Mouse (Mus musculus) urinary bladder, adult 2 months (tissue): ENCODE data around the gene Ak7. TPM values are rescaled to one million over a fixed set of nuclear protein-coding genes. Genes with fewer than 3 reads are reported as not detected.

ENCODE experiments used
- DNase-seq: peaks from one replicate; pipeline ENCODE4 v3.0.0; 2022; ENCODE audit warnings: low spot score
- polyA plus RNA-seq: library from polyadenylated mRNA; depleted of rRNA; stranded (reverse); fragments of >200 nt; gene quantifications from 2 replicates; pipeline ENCODE4 v1.2.3, GENCODE M21; 2012; rRNA removed

The Ak7 gene
- polyA plus RNA-seq, 1 experiment, result 0.11 TPM

DNA sequence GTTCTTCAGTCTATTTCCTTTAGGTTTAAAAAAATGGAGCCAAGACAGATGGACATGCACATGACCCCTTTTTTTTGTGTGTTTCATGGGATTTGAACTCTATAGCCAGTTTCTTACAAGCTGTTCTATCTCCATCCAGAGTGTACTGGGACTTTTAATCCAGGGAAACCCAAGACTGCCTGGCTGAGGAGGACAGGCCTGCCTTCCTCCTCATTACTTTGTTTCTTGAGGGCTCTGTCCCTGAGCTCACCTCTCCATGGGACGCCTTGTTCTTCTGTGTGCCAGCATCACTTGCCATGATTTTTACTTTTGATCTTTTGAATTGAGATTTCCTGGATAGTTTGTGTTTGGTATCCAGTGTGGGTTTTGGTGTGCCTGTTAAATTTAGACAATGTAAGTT is 80.3 kb downstream of the Ak7 start:
- no peak for DNase-seq

DNA sequence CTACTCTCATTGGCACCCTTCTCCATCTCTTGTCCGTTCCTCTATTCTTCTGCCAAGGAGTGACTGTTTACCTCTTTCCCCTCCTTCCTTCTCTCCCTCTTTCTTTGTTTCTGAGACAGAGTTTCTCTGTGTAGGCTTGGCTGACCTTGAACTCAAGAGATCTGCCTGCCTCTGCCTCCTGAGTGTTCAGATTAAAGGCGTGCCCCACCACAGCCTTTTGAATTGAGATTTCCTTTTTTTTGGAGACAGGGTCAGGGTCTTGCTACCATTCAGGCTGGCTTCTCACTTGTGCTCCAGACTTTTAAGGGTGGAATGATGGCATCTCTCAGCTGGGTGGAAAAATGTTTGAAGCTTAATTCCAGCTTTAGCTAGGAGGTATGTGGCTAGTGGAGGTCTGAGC is 81.8 kb downstream of the Ak7 start:
- no peak for DNase-seq

DNA sequence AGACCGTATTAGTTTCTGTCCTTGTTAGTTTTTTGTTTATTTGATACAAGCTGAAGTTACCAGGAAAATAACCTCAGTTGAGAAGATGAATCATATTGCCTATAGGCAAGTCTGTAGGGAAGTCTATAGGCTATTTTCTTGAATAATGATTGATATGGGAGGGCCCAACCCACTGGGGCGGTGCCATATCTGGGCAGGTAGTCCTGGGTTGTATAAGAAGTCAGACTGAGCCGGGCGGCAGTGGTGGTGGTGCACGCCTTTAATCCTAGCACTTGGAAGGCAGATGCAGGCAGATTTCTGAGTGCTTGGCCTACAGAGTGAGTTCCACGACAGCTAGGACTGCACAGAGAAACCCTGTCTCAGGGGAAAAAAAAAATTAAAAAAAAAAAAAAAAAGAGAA is 84.1 kb downstream of the Ak7 start:
- DNase-seq, result no peak

DNA sequence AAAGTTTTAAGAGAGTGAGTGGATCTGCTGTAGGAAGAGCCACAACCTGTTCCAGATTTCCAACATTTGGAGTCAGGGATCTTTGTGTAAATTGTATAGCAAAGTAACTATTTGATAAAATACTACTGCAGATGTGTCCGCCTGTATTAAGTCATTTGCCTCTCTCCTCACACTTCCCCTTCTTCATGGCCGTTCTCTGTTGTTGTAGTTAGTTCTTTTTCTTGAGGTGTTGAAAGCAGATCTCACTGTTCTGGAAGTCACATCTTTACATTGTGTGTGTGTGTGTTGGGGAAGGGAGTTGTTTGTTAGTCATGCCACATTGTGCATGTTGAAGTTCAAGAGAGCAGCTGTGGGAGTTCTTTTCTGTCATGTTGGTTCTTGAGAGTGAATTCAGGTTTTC is 89.1 kb downstream of the Ak7 start:
- no peak for DNase-seq

DNA sequence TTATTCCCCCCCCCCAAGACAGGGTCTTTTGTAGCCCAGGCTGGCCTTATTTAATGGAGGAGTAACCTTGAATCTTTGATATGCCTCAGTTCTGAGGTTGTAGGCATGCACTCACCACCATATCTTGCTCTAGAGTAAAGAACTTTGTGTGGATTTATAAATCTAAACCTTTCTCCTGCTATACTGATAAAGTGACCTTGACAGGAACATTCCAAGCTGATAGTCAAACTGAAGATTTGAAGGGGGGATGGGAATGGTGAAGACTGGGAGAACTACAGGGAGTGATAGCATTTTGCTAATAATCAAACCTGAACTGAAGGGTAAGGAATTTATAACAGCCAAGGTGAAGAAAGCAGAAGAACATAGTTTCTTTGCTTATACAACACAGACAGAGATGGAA is 92.2 kb downstream of the Ak7 start:
- DNase-seq, result no peak

DNA sequence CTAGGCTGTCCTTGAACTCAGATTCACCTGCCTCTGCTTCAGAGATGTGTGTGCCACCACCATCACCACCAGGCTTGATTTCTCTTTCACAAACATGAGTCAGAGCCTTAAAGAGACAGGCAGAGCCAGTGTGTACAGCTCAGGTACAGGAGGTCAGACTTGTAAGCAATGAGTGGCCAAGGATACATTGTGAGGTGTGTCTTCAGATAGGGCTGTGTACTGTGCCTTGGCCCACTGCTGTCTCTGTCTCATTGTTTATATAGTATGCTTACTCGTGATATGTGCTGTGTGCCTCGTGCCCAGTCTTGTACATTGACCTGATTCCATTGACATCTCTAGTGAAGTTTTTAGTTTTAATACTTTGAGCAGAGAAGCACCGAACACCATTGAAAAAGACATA is 100.0 kb downstream of the Ak7 start:
- no peak for DNase-seq

DNA sequence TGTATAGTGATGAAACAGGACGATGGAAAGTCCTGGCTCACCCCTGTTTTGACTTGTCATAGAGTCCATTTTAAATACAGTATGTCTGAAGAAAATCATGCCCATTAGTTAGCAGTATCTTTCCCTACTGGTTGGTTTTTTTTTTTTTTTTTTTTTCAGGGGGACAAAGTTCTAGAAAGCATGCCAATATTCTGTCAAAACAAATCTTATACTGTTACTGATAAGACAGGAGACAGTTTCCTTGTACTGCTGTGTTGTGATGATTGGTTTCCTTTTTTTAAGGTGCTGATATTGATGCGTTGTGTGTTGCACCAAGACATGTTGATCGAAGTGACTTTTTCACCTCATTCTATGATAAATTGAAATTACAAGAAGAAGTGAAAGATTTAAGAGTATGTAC is 100.4 kb downstream of the Ak7 start:
- no peak for DNase-seq

DNA sequence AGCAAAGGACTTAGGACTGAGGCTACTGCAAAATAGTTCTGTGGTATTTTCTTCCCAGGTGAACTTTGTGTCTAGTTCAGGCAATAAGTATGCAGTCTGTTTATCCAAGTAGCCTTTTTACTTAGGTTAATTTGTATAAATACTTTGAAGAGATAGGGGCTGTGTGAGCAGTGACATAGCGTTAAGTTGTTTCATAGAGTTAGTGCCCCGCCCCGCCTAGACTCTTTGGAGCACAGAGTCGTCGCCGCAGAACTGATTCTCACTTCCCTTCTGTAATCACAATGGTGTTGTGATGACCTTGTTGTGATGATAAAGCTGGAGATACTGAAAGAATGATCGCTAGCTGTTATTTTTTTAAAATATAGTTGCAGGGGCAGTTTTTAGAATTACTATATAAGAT is 101.6 kb downstream of the Ak7 start:
- DNase-seq, result no peak

DNA sequence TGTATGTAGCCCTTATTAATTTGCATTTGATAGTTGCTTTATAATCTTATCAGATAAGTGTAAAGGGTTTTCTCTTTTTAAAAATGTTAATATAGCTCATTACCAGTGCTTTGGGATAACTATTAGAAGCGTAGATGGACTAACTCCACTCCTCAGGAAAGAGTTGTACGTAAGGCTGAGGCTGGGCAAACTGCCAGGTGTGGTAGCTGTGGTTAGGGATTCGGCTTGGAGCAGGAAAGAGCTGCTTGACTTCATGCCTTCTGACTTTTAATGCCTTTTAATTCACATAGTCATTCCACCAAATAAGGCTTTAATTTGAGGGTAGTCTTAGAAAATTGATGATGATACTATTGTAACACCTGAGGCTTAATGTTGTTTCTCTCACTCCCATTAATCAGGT is 103.2 kb downstream of the Ak7 start:
- DNase-seq, result no peak

DNA sequence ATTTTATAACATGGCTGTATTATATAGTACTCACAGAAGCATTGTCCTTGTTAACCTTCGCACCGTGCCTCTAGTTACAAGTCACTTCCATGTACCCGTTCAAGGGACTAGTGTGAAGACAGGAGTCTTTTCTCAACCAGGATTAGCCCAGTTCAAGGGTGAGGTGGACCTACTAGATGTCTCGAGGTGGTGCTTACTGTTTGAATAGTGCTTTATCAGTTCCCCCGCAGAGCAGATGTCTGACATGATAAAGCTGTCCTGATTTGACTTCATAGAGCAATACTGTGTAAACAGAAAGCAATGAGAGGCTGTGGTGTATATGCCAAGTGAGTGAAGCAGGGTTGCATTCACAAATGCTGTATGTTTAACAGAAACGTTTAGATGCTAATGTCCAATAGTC is 104.8 kb downstream of the Ak7 start:
- no peak for DNase-seq

DNA sequence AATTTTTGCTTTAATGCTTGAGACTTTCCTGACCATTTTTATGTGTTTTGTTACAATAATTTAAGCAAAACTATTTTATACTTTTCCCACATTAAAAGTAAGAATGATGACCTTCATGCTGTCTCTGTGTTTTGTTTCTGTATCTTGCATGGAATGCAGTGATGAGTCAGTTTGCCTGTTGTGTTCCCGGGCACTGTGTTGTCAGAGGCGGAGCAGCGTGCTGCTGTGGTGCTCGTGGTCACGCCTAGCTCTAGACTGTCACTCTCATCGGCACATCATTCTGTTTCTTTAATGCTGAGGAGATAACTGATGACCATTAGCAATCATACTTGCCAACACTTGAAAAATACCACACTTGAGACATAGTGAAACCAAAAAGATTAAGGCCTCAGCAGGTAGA is 108.2 kb downstream of the Ak7 start:
- no peak for DNase-seq

DNA sequence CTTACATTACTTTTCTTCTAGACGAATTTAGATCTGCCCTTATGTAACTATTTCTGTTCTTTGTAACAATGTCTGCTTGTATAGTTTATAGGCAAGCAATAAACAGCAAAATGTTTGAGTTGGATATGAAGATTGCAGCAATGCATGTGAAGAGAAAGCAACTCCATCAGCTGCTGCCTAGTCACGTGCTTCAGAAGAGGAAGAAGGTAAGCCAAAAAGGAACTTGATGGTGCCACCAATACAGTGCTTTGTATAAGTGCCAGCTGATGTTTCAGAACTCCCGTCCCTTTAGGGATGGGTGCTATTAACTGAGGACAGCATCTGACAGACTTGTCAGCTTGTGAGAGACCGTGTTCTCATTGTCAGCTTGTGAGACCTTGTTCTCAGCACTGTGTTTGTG is 117.7 kb downstream of the Ak7 start:
- no peak for DNase-seq

DNA sequence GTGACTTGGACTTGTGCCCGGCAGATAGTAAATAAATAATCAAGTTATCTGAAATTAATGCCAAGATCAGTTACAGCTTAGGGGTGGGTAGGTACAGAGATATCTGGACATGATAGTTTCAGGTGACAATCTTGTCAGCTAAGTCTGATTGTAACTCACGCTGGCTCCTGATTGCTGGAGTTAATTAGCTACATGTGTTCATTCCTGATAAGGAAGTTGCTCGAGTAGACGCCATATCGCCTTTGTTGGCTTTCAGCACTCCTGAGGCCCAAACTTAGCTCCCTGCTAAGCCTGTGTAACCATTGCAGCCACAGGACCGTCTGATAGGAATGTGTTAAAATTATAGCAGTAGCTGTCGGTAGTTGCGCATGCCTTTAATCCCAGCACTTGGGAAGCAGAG is 119.0 kb downstream of the Ak7 start:
- no peak for DNase-seq

DNA sequence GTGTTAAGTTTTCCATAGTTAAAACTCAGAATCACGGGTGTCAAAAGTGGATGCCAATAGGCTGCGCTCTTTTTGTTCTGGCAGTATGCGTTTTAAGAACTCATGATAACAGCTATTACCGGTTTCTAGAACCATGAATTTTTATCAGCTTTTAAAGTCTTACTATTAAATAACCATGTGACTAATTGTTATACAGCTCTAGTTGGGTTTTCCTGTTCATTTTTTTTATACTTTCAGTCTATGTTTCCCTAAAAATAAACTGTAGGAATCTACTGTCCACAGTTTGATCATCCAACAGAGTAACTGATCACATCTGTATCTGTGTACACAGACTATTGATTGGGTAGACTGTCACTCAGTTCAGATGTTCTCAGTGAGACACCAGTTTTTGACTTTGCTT is 119.5 kb downstream of the Ak7 start:
- no peak for DNase-seq

Other genes starting within 250 kb of the Ak7 start
- gene Bdkrb2, start 142.8 kb upstream of the Ak7 start, polyA plus RNA-seq, result 5.7 and 6.6 TPM in 2 replicates
- 0.17 and 0.35 TPM in 2 replicates for gene Bdkrb1, start 102.9 kb upstream of the Ak7 start, polyA plus RNA-seq
- 18.2 and 18.4 TPM in 2 replicates for gene Gskip, start 21.1 kb upstream of the Ak7 start, polyA plus RNA-seq
- gene Atg2b, start 20.8 kb upstream of the Ak7 start, polyA plus RNA-seq, result 23.4 and 24.5 TPM in 2 replicates
- gene Papola, start 78.7 kb downstream of the Ak7 start, polyA plus RNA-seq, result 94.8 and 100 TPM in 2 replicates